Mouse (Mus musculus): ENCODE data around the gene Slc28a1. TPM values are rescaled to one million over a fixed set of nuclear protein-coding genes. Genes with fewer than 3 reads are reported as not detected.
"Not testable (repeated sequence)": the region's sequence is repeated elsewhere in the genome, so short reads cannot be mapped to it uniquely, and the experiment has no call there.

The Slc28a1 gene
- polyA plus RNA-seq, 1 experiment from 2014 or later, result 0.09 TPM

GRCm38 (mm10) chr7:81182492-81183175 is 68.0 kb downstream of the Slc28a1 start:
- DNase-seq (ENCODE audit: low spot score), result no peak
- H3K4me3 ChIP-seq, result no peak overlapping the region
- H3K27me3 ChIP-seq (ENCODE audit: insufficient read depth, poor library complexity, severe bottlenecking), result no peaks in the 10 kb centered on the region
- H3K36me3 ChIP-seq, result no peaks in the 10 kb centered on the region
- H3K9me3 ChIP-seq, result no peaks in the 10 kb centered on the region
- WGBS, result 83% methylated on average over 10 of the region's 10 CpGs
- H3K4me1 ChIP-seq, result peaks cover 9% of the 10 kb centered on the region; the same call in 1 of the 2 replicates
- H3K27ac ChIP-seq, result no peak overlapping the region

DNA sequence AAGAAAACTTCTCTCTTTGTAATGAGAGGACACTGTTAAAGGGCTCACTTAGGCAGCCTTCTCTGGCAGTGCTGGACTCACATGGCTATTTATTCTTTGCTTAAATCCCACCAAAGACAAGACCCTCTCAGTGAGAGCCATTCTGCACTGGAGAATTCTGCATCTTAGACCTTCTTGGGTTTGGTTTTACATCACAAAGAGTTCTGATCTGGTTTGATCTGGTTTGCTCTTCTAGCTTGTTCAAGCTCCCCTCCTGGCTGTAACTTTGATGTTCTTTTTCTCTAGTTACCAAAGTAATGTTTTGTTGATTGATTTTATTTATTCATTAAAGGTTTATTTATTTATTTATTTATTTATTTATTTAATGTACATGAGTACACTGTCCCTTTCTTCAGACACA is 68.6 kb downstream of the Slc28a1 start:
- no peak overlapping the region for H3K27ac ChIP-seq
- no peaks in the 10 kb centered on the region for H3K27me3 ChIP-seq (ENCODE audit: insufficient read depth, poor library complexity, severe bottlenecking)
- H3K36me3 ChIP-seq, result no peaks in the 10 kb centered on the region
- no peak overlapping the region for H3K4me3 ChIP-seq
- H3K4me1 ChIP-seq, result peaks cover 9% of the 10 kb centered on the region; the same call in 1 of the 2 replicates
- DNase-seq (ENCODE audit: low spot score), result no peak
- no peaks in the 10 kb centered on the region for H3K9me3 ChIP-seq

DNA sequence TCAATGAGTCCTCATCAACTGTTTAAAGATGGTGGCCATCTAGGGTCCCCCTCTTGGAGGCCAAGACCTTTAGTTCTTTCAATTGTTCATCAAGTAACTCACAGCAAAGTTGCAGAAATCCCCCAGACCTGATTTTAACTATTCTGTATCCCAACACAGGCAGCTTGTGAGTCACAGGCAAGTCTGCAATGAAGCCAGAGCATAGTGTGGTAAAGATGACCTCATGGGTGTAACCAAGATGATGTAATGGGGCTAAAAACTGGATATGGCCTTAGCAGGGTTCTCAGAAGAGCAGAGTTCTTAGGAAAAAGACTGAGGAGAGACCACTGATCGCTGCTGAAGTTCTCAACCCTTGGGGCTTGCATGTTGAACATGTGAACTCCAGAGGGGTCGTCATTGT is 69.5 kb downstream of the Slc28a1 start:
- no peaks in the 10 kb centered on the region for H3K27me3 ChIP-seq (ENCODE audit: insufficient read depth, poor library complexity, severe bottlenecking)
- H3K4me1 ChIP-seq, result peaks cover 9% of the 10 kb centered on the region; the same call in 1 of the 2 replicates
- DNase-seq (ENCODE audit: low spot score), result no peak
- H3K27ac ChIP-seq, result no peak overlapping the region
- no peak overlapping the region for H3K4me3 ChIP-seq
- H3K9me3 ChIP-seq, result no peaks in the 10 kb centered on the region
- WGBS, result 77% methylated on average over 2 of the region's 2 CpGs
- H3K36me3 ChIP-seq, result no peaks in the 10 kb centered on the region

- WGBS, result 82% methylated on average over 1 of the region's 1 CpGs
- no peak overlapping the region for H3K4me3 ChIP-seq
- no peaks in the 10 kb centered on the region for H3K9me3 ChIP-seq
- H3K27ac ChIP-seq, result no peak overlapping the region
- peaks cover 5% of the 10 kb centered on the region; the same call in 1 of the 2 replicates for H3K4me1 ChIP-seq
- no peak for DNase-seq (ENCODE audit: low spot score)
- H3K36me3 ChIP-seq, result no peaks in the 10 kb centered on the region
- H3K27me3 ChIP-seq (ENCODE audit: insufficient read depth, poor library complexity, severe bottlenecking), result no peaks in the 10 kb centered on the region
Measured at GRCm38 (mm10) chr7:81184651-81185050, 70.1 kb downstream of the Slc28a1 start.

GRCm38 (mm10) chr7:81186036-81186435 is 71.4 kb downstream of the Slc28a1 start:
- H3K36me3 ChIP-seq; DNase-seq (ENCODE audit: low spot score); H3K9me3 ChIP-seq; H3K4me3 ChIP-seq; H3K27ac ChIP-seq; H3K27me3 ChIP-seq (ENCODE audit: insufficient read depth, poor library complexity, severe bottlenecking); H3K4me1 ChIP-seq: not testable (repeated sequence)

- WGBS, result 63% methylated on average over 9 of the region's 9 CpGs
- H3K27ac ChIP-seq, result no peak overlapping the region
- no peaks in the 10 kb centered on the region for H3K27me3 ChIP-seq (ENCODE audit: insufficient read depth, poor library complexity, severe bottlenecking)
- H3K4me3 ChIP-seq, result no peak overlapping the region
- DNase-seq (ENCODE audit: low spot score), result no peak
- H3K4me1 ChIP-seq, result no peaks in the 10 kb centered on the region
- H3K9me3 ChIP-seq, result no peaks in the 10 kb centered on the region
- H3K36me3 ChIP-seq, result no peaks in the 10 kb centered on the region
Measured at GRCm38 (mm10) chr7:81189180-81189579, 74.6 kb downstream of the Slc28a1 start.

GRCm38 (mm10) chr7:81195509-81195908 is 80.9 kb downstream of the Slc28a1 start:
- peaks cover 11% of the 10 kb centered on the region for H3K4me1 ChIP-seq
- H3K9me3 ChIP-seq, result no peaks in the 10 kb centered on the region
- H3K27ac ChIP-seq, result no peak overlapping the region
- H3K27me3 ChIP-seq (ENCODE audit: insufficient read depth, poor library complexity, severe bottlenecking), result no peaks in the 10 kb centered on the region
- H3K36me3 ChIP-seq, result no peaks in the 10 kb centered on the region
- H3K4me3 ChIP-seq, result no peak overlapping the region
- DNase-seq (ENCODE audit: low spot score), result no peak
- WGBS, result 36% methylated on average over 4 of the region's 4 CpGs

DNA sequence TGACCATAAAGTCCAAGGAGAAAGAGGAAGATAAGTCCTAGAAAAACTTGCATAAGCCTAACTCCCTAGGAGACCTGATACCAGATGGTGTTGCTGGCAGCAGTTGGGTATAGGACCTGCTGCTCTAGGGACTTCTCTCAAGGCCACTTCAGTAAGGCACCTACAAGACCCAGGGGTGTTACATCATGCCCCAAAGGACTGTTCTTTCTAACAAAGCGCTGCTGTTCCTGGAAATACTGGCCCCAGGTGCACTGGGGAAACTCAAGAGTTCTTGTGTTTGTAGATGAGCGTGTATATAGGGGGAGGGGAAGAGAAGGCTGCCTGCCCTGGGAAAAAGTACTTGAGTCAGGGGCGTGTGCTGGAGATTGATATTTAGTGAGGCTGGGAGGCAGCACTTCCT is 82.2 kb downstream of the Slc28a1 start:
- DNase-seq (ENCODE audit: low spot score), result no peak
- WGBS, result 56% methylated on average over 3 of the region's 3 CpGs
- Histone ChIP-seq H3K27me3 (ENCODE audit: insufficient read depth, poor library complexity, severe bottlenecking) (no peaks in the 10 kb centered on the region), H3K27ac (no peak overlapping the region), H3K36me3 (no peaks in the 10 kb centered on the region), H3K4me3 (no peak overlapping the region), H3K9me3 (no peaks in the 10 kb centered on the region), H3K4me1 (peaks cover 11% of the 10 kb centered on the region)

GRCm38 (mm10) chr7:81198538-81198937 is 83.9 kb downstream of the Slc28a1 start:
- DNase-seq (ENCODE audit: low spot score), result no peak
- no peak overlapping the region for H3K27ac ChIP-seq
- H3K4me3 ChIP-seq, result no peak overlapping the region
- peaks cover 12% of the 10 kb centered on the region for H3K4me1 ChIP-seq
- WGBS, result 41% methylated on average over 4 of the region's 4 CpGs
- H3K36me3 ChIP-seq, result no peaks in the 10 kb centered on the region
- H3K9me3 ChIP-seq, result no peaks in the 10 kb centered on the region
- H3K27me3 ChIP-seq (ENCODE audit: insufficient read depth, poor library complexity, severe bottlenecking), result no peaks in the 10 kb centered on the region

GRCm38 (mm10) chr7:81199109-81199508 is 84.5 kb downstream of the Slc28a1 start:
- DNase-seq (ENCODE audit: low spot score), result no peak
- Histone ChIP-seq H3K9me3 (no peaks in the 10 kb centered on the region), H3K36me3 (no peaks in the 10 kb centered on the region), H3K4me3 (no peak overlapping the region), H3K27ac (no peak overlapping the region), H3K27me3 (ENCODE audit: insufficient read depth, poor library complexity, severe bottlenecking) (no peaks in the 10 kb centered on the region), H3K4me1 (peaks cover 15% of the 10 kb centered on the region)
- 54% methylated on average over 5 of the region's 5 CpGs for WGBS

DNA sequence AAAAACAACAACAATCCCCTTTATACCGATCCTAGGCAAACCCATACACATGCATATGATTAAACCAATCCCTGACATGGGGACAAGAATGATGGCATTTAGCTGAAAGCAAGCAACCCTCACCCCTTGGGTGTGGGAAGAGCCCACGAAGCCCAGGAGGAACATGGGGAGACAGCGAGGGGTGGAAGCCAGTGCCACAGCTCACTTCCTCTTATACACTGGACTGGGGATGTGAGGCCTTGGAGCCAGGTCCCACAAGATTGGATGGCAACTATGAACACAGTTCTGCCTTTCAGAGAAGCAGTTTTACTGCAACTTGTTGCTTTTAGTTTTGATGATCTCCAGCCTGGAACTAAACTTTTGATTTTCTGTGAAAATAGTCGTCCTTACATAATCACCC is 85.2 kb downstream of the Slc28a1 start:
- H3K27me3 ChIP-seq (ENCODE audit: insufficient read depth, poor library complexity, severe bottlenecking), result no peaks in the 10 kb centered on the region
- no peaks in the 10 kb centered on the region for H3K9me3 ChIP-seq
- WGBS, result 67% methylated on average over 4 of the region's 4 CpGs
- H3K27ac ChIP-seq, result no peak overlapping the region
- no peak overlapping the region for H3K4me3 ChIP-seq
- H3K36me3 ChIP-seq, result no peaks in the 10 kb centered on the region
- peaks cover 15% of the 10 kb centered on the region for H3K4me1 ChIP-seq
- no peak for DNase-seq (ENCODE audit: low spot score)

DNA sequence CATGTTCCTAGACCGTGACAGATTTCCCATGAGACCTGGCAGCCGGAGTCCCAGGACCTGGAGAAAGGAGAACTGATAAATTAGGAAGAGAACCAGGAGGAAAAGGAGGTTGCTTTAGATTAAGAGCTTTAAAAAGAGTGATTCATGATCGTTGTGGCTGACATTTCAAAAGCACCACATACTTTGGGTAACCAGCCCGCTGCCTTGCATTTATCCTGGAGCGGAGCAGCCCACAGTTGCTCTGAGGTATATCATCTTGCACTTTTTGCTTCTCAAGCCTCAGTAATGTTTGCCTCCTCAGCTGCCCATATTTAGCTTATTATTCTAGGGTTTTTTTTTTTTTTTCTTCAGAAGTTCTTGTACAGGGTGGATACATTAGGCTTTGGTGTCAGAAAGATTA is 87.8 kb downstream of the Slc28a1 start:
- no peak for DNase-seq (ENCODE audit: low spot score)
- WGBS, result 58% methylated on average over 5 of the region's 5 CpGs
- H3K36me3 ChIP-seq, result no peaks in the 10 kb centered on the region
- H3K27me3 ChIP-seq (ENCODE audit: insufficient read depth, poor library complexity, severe bottlenecking), result no peaks in the 10 kb centered on the region
- no peak overlapping the region for H3K4me3 ChIP-seq
- H3K4me1 ChIP-seq, result peaks cover 15% of the 10 kb centered on the region
- H3K9me3 ChIP-seq, result no peaks in the 10 kb centered on the region
- no peak overlapping the region for H3K27ac ChIP-seq

DNA sequence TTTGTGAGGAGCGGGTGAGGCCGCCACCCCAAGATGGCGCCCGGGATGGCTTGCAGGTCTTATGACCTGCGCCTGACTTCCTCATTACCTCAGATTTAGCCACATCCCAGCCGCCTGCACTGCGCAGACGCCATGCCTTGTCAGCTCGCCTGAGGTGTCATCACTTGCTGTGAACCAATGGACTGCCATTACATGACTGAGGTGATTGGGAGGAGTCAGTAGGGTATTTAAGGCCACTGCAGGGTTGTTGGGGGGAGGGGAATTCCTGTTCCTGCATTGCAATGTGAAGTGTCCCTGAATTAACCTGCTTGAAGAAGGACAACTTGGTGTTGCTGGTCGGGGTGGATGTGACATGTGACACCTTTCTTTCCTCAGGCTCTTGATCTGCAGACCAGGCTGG is 89.0 kb downstream of the Slc28a1 start:
- peaks cover 10% of the 10 kb centered on the region for H3K4me1 ChIP-seq
- H3K36me3 ChIP-seq; H3K27ac ChIP-seq; H3K9me3 ChIP-seq; H3K27me3 ChIP-seq (ENCODE audit: insufficient read depth, poor library complexity, severe bottlenecking); H3K4me3 ChIP-seq; DNase-seq (ENCODE audit: low spot score): not testable (repeated sequence)
- 73% methylated on average over 10 of the region's 10 CpGs for WGBS

DNA sequence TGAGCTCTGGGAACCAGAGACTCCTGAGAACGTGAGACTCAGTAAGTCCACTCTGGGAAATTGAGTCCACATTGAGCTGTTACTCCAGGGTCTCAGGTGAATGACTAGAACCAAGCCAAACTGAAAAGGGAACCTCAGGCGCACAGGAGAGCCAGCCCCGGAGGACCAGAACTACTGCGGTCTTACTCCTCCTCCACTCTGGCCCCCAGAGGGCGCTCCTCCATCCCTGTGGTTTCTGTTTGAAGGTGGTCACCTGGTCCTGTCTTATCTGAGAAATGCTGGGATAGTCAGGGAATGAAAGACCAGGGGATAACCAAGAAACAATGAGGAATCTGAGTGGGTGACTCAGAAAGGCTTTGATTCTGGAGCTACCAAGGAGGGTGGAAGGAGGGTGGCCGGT is 94.3 kb downstream of the Slc28a1 start:
- H3K4me1 ChIP-seq, result peaks cover 41% of the 10 kb centered on the region
- peaks cover 24% of the 10 kb centered on the region for H3K27me3 ChIP-seq (ENCODE audit: insufficient read depth, poor library complexity, severe bottlenecking)
- no peak overlapping the region for H3K27ac ChIP-seq
- H3K36me3 ChIP-seq, result no peaks in the 10 kb centered on the region
- DNase-seq (ENCODE audit: low spot score), result no peak
- no peak overlapping the region for H3K4me3 ChIP-seq
- 25% methylated on average over 6 of the region's 6 CpGs for WGBS
- no peaks in the 10 kb centered on the region for H3K9me3 ChIP-seq

Measured in heart, embryonic 10.5 days (tissue).